Mouse (Mus musculus): ENCODE data around the gene Gphb5.

- TF ChIP-seq POLR2A (IDR thresholded peaks at IDR 0.05; ENCODE audit: control insufficient read depth, extremely low read depth, insufficient read depth, low read length, poor library complexity) = no peak
- TF ChIP-seq CTCF (IDR thresholded peaks at IDR 0.05; ENCODE audit: borderline replicate concordance, control insufficient read depth, extremely low read depth, insufficient read depth, low read length, poor library complexity) = no peak
These were observed 44.0 kb upstream of the Gphb5 start for GRCm38 (mm10) chr12:75460561-75460960.

Measured in thymus, adult 2 months (tissue).